9 mouse cellular contexts compared by ENCODE assay signal in the genomic region with DNA sequence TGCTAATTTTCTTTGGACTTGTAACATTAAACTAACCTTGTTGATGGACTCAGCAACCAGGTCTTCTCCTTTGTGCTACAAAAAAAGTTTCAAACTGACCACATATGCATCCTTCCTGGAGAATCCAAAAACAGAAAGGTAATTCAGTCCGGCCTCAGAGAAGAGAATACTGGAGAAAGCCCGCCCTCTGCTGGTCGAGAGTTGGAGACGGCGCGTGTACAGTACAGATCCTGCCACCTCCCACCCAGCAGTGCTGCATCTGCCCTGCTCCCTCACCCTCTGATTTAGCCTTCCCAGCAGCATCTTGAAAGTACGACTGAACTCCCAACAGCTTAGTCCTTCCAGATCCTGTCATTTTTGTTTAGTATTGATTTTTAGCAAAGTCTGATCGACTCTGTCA. TPM values are rescaled to one million over a fixed set of nuclear protein-coding genes. Genes with fewer than 3 reads are reported as not detected.
DNase-seq lines count a peak whose midpoint lies in the region; ATAC-seq and TF ChIP-seq lines count a peak whose summit lies in the region.
"Had no signal": no experiment of that assay in that cellular context is flagged by ENCODE, and none has a peak within 500 bp of the region (broad histone marks: within the 10 kb centered on the region; RNA-seq: fewer than 3 reads in every experiment).

No protein-coding gene starts in this region.

- no peaks in the 10 kb centered on the region for H3K9me3 ChIP-seq in ES-E14 (ENCODE audit: control insufficient read depth, insufficient read depth, low read depth, low read length)
- H3K9me3 ChIP-seq in forebrain, embryonic 14.5 days (replicated peaks; ENCODE audit: control insufficient read depth, low read length), result no peaks in the 10 kb centered on the region
- H3K9me3 ChIP-seq in hindbrain, embryonic 12.5 days (replicated peaks), result no peaks in the 10 kb centered on the region

- in situ Hi-C loops in ES-E14 (cut with MboI; ENCODE audit: low sequenced_read_pairs in 2 of 2, unreplicated experiment in 2 of 2), result no loop called here

- no peak overlapping the region for H3K4me3 ChIP-seq in ES-E14 (ENCODE audit: insufficient read depth in 1 of 2, low read depth in 1 of 2, low read length in 2 of 2, poor library complexity in 1 of 2, severe bottlenecking in 1 of 2)
- H3K4me3 ChIP-seq in forebrain, embryonic 14.5 days (ENCODE audit: low read depth, low read length), result no peak overlapping the region
- no peak overlapping the region for H3K4me3 ChIP-seq in hindbrain, embryonic 12.5 days

- 7% methylated on average over 8 of the region's 8 CpGs for WGBS in forebrain, embryonic 14.5 days
- 7% methylated on average over 8 of the region's 8 CpGs for WGBS in hindbrain, embryonic 12.5 days

- H3K9ac ChIP-seq in ES-E14 (ENCODE audit: insufficient read depth, low read depth, low read length, poor library complexity, severe bottlenecking), result no peak overlapping the region
- no peak overlapping the region for H3K9ac ChIP-seq in forebrain, embryonic 14.5 days (ENCODE audit: low read length)
- no peak overlapping the region for H3K9ac ChIP-seq in hindbrain, embryonic 12.5 days

- no peaks in the 10 kb centered on the region for H3K4me1 ChIP-seq in ES-E14 (ENCODE audit: control insufficient read depth in 2 of 2, insufficient read depth in 2 of 2, low read length in 2 of 2, poor library complexity in 1 of 2)
- no peaks in the 10 kb centered on the region for H3K4me1 ChIP-seq in forebrain, embryonic 14.5 days (ENCODE audit: control insufficient read depth, insufficient read depth, low read length)
- H3K4me1 ChIP-seq in hindbrain, embryonic 12.5 days, result no peaks in the 10 kb centered on the region

- no peak for DNase-seq in ES-E14 (ENCODE audit: low read depth, low spot score)
- peak; percentile 39 for DNase-seq in c-Kit-positive CD71-positive TER-119-positive erythroid progenitor cells, embryonic 14.5 days (ENCODE audit: low spot score)
- peak; percentile 75 for DNase-seq in forebrain, embryonic 14.5 days (ENCODE audit: low spot score)
- peak; percentile 56 for DNase-seq in layer of hippocampus, adult 9-10 months (ENCODE audit: low spot score)
- DNase-seq in lung, postnatal 10 days, result peak; percentile 77
- peak; percentile 58 for DNase-seq in ovary, postnatal 14 days (ENCODE audit: low spot score)
- DNase-seq in thymus, postnatal 10 days (ENCODE audit: low spot score in 2 of 2), result peak; percentile 16 to 71

- no peak overlapping the region for H3K4me2 ChIP-seq in forebrain, embryonic 14.5 days (ENCODE audit: low read length)
- H3K4me2 ChIP-seq in hindbrain, embryonic 12.5 days (replicated peaks), result no peak overlapping the region

- ATAC-seq in forebrain, embryonic 14.5 days, result peak; percentile 90
- peak; percentile 78 for ATAC-seq in hindbrain, embryonic 12.5 days (ENCODE audit: low FRiP score)

- H3K36me3 ChIP-seq in ES-E14 (ENCODE audit: control insufficient read depth, insufficient read depth, low read length, poor library complexity, severe bottlenecking), result no peaks in the 10 kb centered on the region
- no peaks in the 10 kb centered on the region for H3K36me3 ChIP-seq in forebrain, embryonic 14.5 days (ENCODE audit: control insufficient read depth, insufficient read depth, low read length)
- no peaks in the 10 kb centered on the region for H3K36me3 ChIP-seq in hindbrain, embryonic 12.5 days

- H3K27me3 ChIP-seq in forebrain, embryonic 14.5 days (replicated peaks; ENCODE audit: control insufficient read depth, insufficient read depth, low read length), result no peaks in the 10 kb centered on the region
- peaks cover 3% of the 10 kb centered on the region; the same call in 1 of the 2 replicates for H3K27me3 ChIP-seq in hindbrain, embryonic 12.5 days

- H3K27ac ChIP-seq in ES-E14 (ENCODE audit: insufficient read depth, low read depth, low read length, poor library complexity, severe bottlenecking), result no peak overlapping the region
- H3K27ac ChIP-seq in forebrain, embryonic 14.5 days (ENCODE audit: low read depth, low read length), result no peak overlapping the region
- no peak overlapping the region for H3K27ac ChIP-seq in hindbrain, embryonic 12.5 days

TF ChIP-seq in ES-E14, 5 proteins besides CTCF, POLR2A, EP300 and RAD21:
- 0 out of 2 replicates have a peak, but pooled peaks have one; percentile 26 for TF ChIP-seq ZC3H11A (IDR thresholded peaks at IDR 0.05; ENCODE audit: borderline replicate concordance, low read depth, low read length)
- TF ChIP-seq CHD2 (IDR thresholded peaks at IDR 0.05; ENCODE audit: low read depth, low read length), result no peak
- TF ChIP-seq HCFC1 (IDR thresholded peaks at IDR 0.05; ENCODE audit: borderline replicate concordance, insufficient read depth, low read length), result no peak
- no peak for TF ChIP-seq ZNF384 (IDR thresholded peaks at IDR 0.05; ENCODE audit: low read depth, low read length)
- no peak for TF ChIP-seq MAFK (IDR thresholded peaks at IDR 0.05; ENCODE audit: insufficient read depth, low read depth, low read length)

RNA-seq across cellular contexts. Expression of a gene that starts 9.4 kb away (rescaled TPM):
- total RNA-seq in ES-E14 (2012; rRNA removed), result 47.4 and 48.0 TPM in 2 replicates
- polyA plus RNA-seq in forebrain, embryonic 14.5 days (2014; fragmentation: Nextera tagmentation; extraction: Ambion mirVana), result 7.6 and 10.0 TPM in 2 replicates
- polyA plus RNA-seq in hindbrain, embryonic 12.5 days (2016; fragmentation: Nextera tagmentation; extraction: Ambion mirVana), result 13.4 and 15.3 TPM in 2 replicates

RNA-seq across cellular contexts. Expression of a gene that starts 15.8 kb away (rescaled TPM):
- 1.8 and 2.1 TPM in 2 replicates for total RNA-seq in ES-E14 (2012; rRNA removed)
- not detected in 2 replicates for polyA plus RNA-seq in forebrain, embryonic 14.5 days (2014; fragmentation: Nextera tagmentation; extraction: Ambion mirVana)
- polyA plus RNA-seq in hindbrain, embryonic 12.5 days (2016; fragmentation: Nextera tagmentation; extraction: Ambion mirVana), result not detected in 2 replicates
- polyA plus RNA-seq: heart, embryonic 14.5 days had no signal
